In the genomic region with DNA sequence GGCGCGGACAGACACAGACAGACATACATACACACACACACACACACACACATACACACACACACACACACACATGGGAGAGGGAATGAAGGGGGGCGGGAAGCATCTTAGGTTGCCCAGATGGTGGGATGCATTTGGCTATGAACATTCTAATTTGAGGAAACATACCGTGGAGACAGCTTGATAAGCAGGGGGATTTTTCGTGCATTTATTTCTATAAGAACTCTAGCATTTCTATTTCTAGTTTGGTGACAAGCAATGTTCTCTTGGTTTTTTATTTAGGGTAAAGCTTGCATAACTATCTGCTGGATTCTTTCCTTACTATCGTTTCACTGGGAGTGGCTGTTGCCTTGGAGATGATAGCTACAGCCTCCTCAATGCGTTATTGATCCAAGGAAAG, we compare ENCODE assay signal across 12 mouse cellular contexts.
"Had no signal": no experiment of that assay in that cellular context is flagged by ENCODE, and none has a peak within 500 bp of the region (broad histone marks: within the 10 kb centered on the region; RNA-seq: fewer than 3 reads in every experiment).

No protein-coding gene starts in this region.

- H3K27me3 ChIP-seq: liver, embryonic 15.5 days; midbrain, embryonic 13.5 days had no signal

- H3K27ac ChIP-seq: kidney, postnatal 0 days; limb, embryonic 13.5 days; liver, embryonic 15.5 days; midbrain, embryonic 13.5 days; stomach, postnatal 0 days had no signal

- DNase-seq: kidney, adult 9 months; kidney, postnatal 36 days; lung, adult 2 months; lung, postnatal 36 days; thymus, adult 18-20 months; thymus, postnatal 14 days had no signal

- H3K4me1 ChIP-seq: liver, embryonic 15.5 days had no signal

- H3K9me3 ChIP-seq: limb, embryonic 13.5 days; liver, embryonic 15.5 days; midbrain, embryonic 13.5 days had no signal

- H3K9ac ChIP-seq: limb, embryonic 13.5 days; liver, embryonic 15.5 days; midbrain, embryonic 13.5 days had no signal

- H3K4me3 ChIP-seq: limb, embryonic 13.5 days; liver, embryonic 15.5 days; midbrain, embryonic 13.5 days had no signal

- H3K4me2 ChIP-seq: limb, embryonic 13.5 days; liver, embryonic 15.5 days; midbrain, embryonic 13.5 days had no signal

- ATAC-seq: lung, postnatal 0 days; midbrain, embryonic 13.5 days had no signal

- H3K36me3 ChIP-seq: limb, embryonic 13.5 days; liver, embryonic 15.5 days; midbrain, embryonic 13.5 days had no signal
